Mouse (Mus musculus) neural tube, embryonic 14.5 days (tissue): ENCODE data around the gene Ccdc173. TPM values are rescaled to one million over a fixed set of nuclear protein-coding genes. Genes with fewer than 3 reads are reported as not detected.

Source experiments
- ATAC-seq: fragments of 200-750 bp; cut with Nextera tagmentation; 2 replicates; pipeline ENCODE4 v1.8.0; 2017; ENCODE audit warnings: low read depth, mild to moderate bottlenecking, moderate TSS enrichment, moderate library complexity
- H3K27ac ChIP-seq: fragments of 300-500 bp; sonication (generic); 2 replicates; pipeline ENCODE4 v1.5.1; 2014; ENCODE audit warnings: low read depth, mild to moderate bottlenecking, control low read depth, low read length, moderate library complexity, mixed read lengths
- H3K27me3 ChIP-seq: fragments of 300-500 bp; sonication (generic); 2 replicates; pipeline ENCODE4 v1.6.1; 2014; ENCODE audit warnings: low read length; ENCODE audit not compliant: control insufficient read depth, insufficient read depth
- H3K36me3 ChIP-seq: fragments of 300-500 bp; sonication (generic); 2 replicates; pipeline ENCODE4 v1.6.1; 2014; ENCODE audit warnings: low read length, mixed read lengths; ENCODE audit not compliant: control insufficient read depth, insufficient read depth
- H3K4me1 ChIP-seq: fragments of 300-500 bp; sonication (generic); 2 replicates; pipeline ENCODE4 v1.6.1; 2014; ENCODE audit warnings: low read length; ENCODE audit not compliant: control insufficient read depth, insufficient read depth
- H3K4me2 ChIP-seq: fragments of 300-500 bp; sonication (generic); 2 replicates; pipeline ENCODE4 v1.6.1; 2014; ENCODE audit warnings: mild to moderate bottlenecking, low read depth, low read length, control low read depth
- H3K4me3 ChIP-seq: fragments of 300-500 bp; sonication (generic); 2 replicates; pipeline ENCODE4 v1.5.1; 2014; ENCODE audit warnings: low read depth, low read length, control low read depth, mixed read lengths
- H3K9ac ChIP-seq: fragments of 300-500 bp; sonication (generic); replicated peaks from 2 replicates; pipeline ENCODE4 v1.6.1; 2014; ENCODE audit warnings: low read depth, mild to moderate bottlenecking, control low read depth, low read length, mixed read lengths
- H3K9me3 ChIP-seq: fragments of 300-500 bp; sonication (generic); 2 replicates; pipeline ENCODE4 v1.6.1; 2016; ENCODE audit warnings: low read length; ENCODE audit not compliant: control insufficient read depth
- WGBS: fragments of 180-500 bp; shearing (Covaris S2); extraction: QIAGEN DNeasy Blood & Tissue Kit; methylation state at CpG from one replicate; pipeline ENCODE4 v1.1.7; 2014; 5-methylcytosine and 5-hydroxymethylcytosine counted together
- polyA plus RNA-seq: library from polyadenylated mRNA; unstranded; fragments of >200 nt; fragmentation: Nextera tagmentation; extraction: Ambion mirVana; gene quantifications from 2 replicates; pipeline ENCODE4 v1.2.1, GENCODE M21; 2014

Ccdc173 gene
- polyA plus RNA-seq, result 2.3 and 3.3 TPM in 2 replicates

- 1% methylated on average over 48 of the region's 48 CpGs for WGBS
- H3K9ac ChIP-seq, result peak within 1 kb of the TSS; percentile 68
- H3K4me3 ChIP-seq, result peak within 1 kb of the TSS; percentile 73
- H3K27ac ChIP-seq, result peak within 1 kb of the TSS; percentile 87
- no peaks in the 10 kb centered on the region; the same call in 1 of the 2 replicates for H3K36me3 ChIP-seq
- no peaks in the 10 kb centered on the region for H3K9me3 ChIP-seq
- peak; percentile 96 for ATAC-seq
- peaks cover 5% of the 10 kb centered on the region; the same call in 1 of the 2 replicates for H3K4me1 ChIP-seq
- no peaks in the 10 kb centered on the region for H3K27me3 ChIP-seq
- H3K4me2 ChIP-seq, result peak within 1 kb of the TSS; percentile 96
These were observed at the start of gene Ccdc173, which contains the start of gene Phospho2 for GRCm38 (mm10) chr2:69789429-69790069. Ccdc173 (minus strand) TSS chr2:69789575. Phospho2 (plus strand) TSS chr2:69789623.

- Histone ChIP-seq H3K4me2 (no peak overlapping the region), H3K4me1 (no peaks in the 10 kb centered on the region), H3K4me3 (no peak overlapping the region), H3K27ac (no peak overlapping the region), H3K36me3 (peaks cover 18% of the 10 kb centered on the region), H3K9ac (no peak overlapping the region), H3K9me3 (no peaks in the 10 kb centered on the region), H3K27me3 (no peaks in the 10 kb centered on the region)
- no peak for ATAC-seq
These were observed 49.3 kb upstream of the Ccdc173 start for GRCm38 (mm10) chr2:69838707-69839106.

- Histone ChIP-seq H3K4me2 (no peak overlapping the region), H3K27me3 (no peaks in the 10 kb centered on the region), H3K36me3 (peaks cover 23% of the 10 kb centered on the region), H3K9me3 (no peaks in the 10 kb centered on the region), H3K4me3 (no peak overlapping the region), H3K27ac (no peak overlapping the region), H3K9ac (no peak overlapping the region), H3K4me1 (no peaks in the 10 kb centered on the region)
- 36% methylated on average over 3 of the region's 3 CpGs for WGBS
- no peak for ATAC-seq
These were observed 48.6 kb upstream of the Ccdc173 start for GRCm38 (mm10) chr2:69837996-69838395.

GRCm38 (mm10) chr2:69837244-69837967, 48.0 kb upstream of the Ccdc173 start:
- no peak overlapping the region for H3K9ac ChIP-seq
- no peaks in the 10 kb centered on the region for H3K4me1 ChIP-seq
- H3K4me3 ChIP-seq, result no peak overlapping the region
- peaks cover 23% of the 10 kb centered on the region for H3K36me3 ChIP-seq
- ATAC-seq, result no peak
- H3K27me3 ChIP-seq, result no peaks in the 10 kb centered on the region
- H3K9me3 ChIP-seq, result no peaks in the 10 kb centered on the region
- 79% methylated on average over 7 of the region's 7 CpGs for WGBS
- H3K4me2 ChIP-seq, result no peak overlapping the region
- H3K27ac ChIP-seq, result no peak overlapping the region

GRCm38 (mm10) chr2:69830116-69830515, 40.7 kb upstream of the Ccdc173 start:
- no peak overlapping the region for H3K4me2 ChIP-seq
- H3K4me3 ChIP-seq, result no peak overlapping the region
- peaks cover 23% of the 10 kb centered on the region for H3K36me3 ChIP-seq
- no peak overlapping the region for H3K27ac ChIP-seq
- WGBS, result 95% methylated on average over 8 of the region's 8 CpGs
- H3K27me3 ChIP-seq, result no peaks in the 10 kb centered on the region
- no peaks in the 10 kb centered on the region for H3K9me3 ChIP-seq
- no peak overlapping the region for H3K9ac ChIP-seq
- ATAC-seq, result no peak
- peaks cover 8% of the 10 kb centered on the region for H3K4me1 ChIP-seq

GRCm38 (mm10) chr2:69829680-69830079, 40.3 kb upstream of the Ccdc173 start:
- Histone ChIP-seq H3K27me3 (no peaks in the 10 kb centered on the region), H3K4me2 (no peak overlapping the region), H3K9me3 (no peaks in the 10 kb centered on the region), H3K9ac (no peak overlapping the region), H3K4me1 (peaks cover 10% of the 10 kb centered on the region), H3K4me3 (no peak overlapping the region), H3K27ac (no peak overlapping the region), H3K36me3 (peaks cover 19% of the 10 kb centered on the region)
- no peak for ATAC-seq
- WGBS, result 98% methylated on average over 2 of the region's 2 CpGs

- Histone ChIP-seq H3K4me2 (no peak overlapping the region), H3K4me1 (peaks cover 16% of the 10 kb centered on the region), H3K9ac (no peak overlapping the region), H3K9me3 (no peaks in the 10 kb centered on the region), H3K4me3 (no peak overlapping the region), H3K36me3 (peaks cover 5% of the 10 kb centered on the region), H3K27ac (no peak overlapping the region), H3K27me3 (no peaks in the 10 kb centered on the region)
- WGBS, result 62% methylated on average over 7 of the region's 7 CpGs
- ATAC-seq, result no peak
These were observed 38.7 kb upstream of the Ccdc173 start for GRCm38 (mm10) chr2:69828031-69828430.

- Histone ChIP-seq H3K9me3 (no peaks in the 10 kb centered on the region), H3K9ac (no peak overlapping the region), H3K27ac (no peak overlapping the region), H3K36me3 (peaks cover 5% of the 10 kb centered on the region; the same call in 1 of the 2 replicates), H3K27me3 (no peaks in the 10 kb centered on the region), H3K4me1 (peaks cover 16% of the 10 kb centered on the region), H3K4me2 (no peak overlapping the region), H3K4me3 (no peak overlapping the region)
- 62% methylated on average over 2 of the region's 2 CpGs for WGBS
- no peak for ATAC-seq
These were observed 37.0 kb upstream of the Ccdc173 start for GRCm38 (mm10) chr2:69826380-69826779.

- Histone ChIP-seq H3K36me3 (peaks cover 1% of the 10 kb centered on the region; the same call in 1 of the 2 replicates), H3K4me1 (peaks cover 16% of the 10 kb centered on the region), H3K4me3 (no peak overlapping the region), H3K27me3 (no peaks in the 10 kb centered on the region), H3K9me3 (no peaks in the 10 kb centered on the region), H3K9ac (no peak overlapping the region), H3K27ac (no peak overlapping the region), H3K4me2 (no peak overlapping the region)
- no peak for ATAC-seq
- WGBS, result 81% methylated on average over 10 of the region's 10 CpGs
These were observed 36.5 kb upstream of the Ccdc173 start for GRCm38 (mm10) chr2:69825898-69826297.
